Mouse (Mus musculus) hindbrain, embryonic 12.5 days (tissue): Measurements from ENCODE around the gene Hirip3. TPM values are rescaled to one million over a fixed set of nuclear protein-coding genes. Genes with fewer than 3 reads are reported as not detected.

Source experiments
- ATAC-seq: fragments of 200-750 bp; cut with Nextera tagmentation; 2 replicates; pipeline ENCODE4 v1.8.0; 2017; ENCODE audit warnings: moderate TSS enrichment; ENCODE audit not compliant: low FRiP score
- H3K27ac ChIP-seq: fragments of 300-500 bp; sonication (generic); 2 replicates; pipeline ENCODE4 v1.5.1; 2016; ENCODE audit warnings: mild to moderate bottlenecking
- H3K27me3 ChIP-seq: fragments of 300-500 bp; sonication (generic); 2 replicates; pipeline ENCODE4 v1.6.1; 2016; ENCODE audit warnings: mild to moderate bottlenecking
- H3K36me3 ChIP-seq: fragments of 300-500 bp; sonication (generic); 2 replicates; pipeline ENCODE4 v1.6.1; 2016; ENCODE audit warnings: mild to moderate bottlenecking
- H3K4me1 ChIP-seq: fragments of 300-500 bp; sonication (generic); 2 replicates; pipeline ENCODE4 v1.6.1; 2016
- H3K4me2 ChIP-seq: fragments of 300-500 bp; sonication (generic); replicated peaks from 2 replicates; pipeline ENCODE4 v1.6.1; 2016; ENCODE audit warnings: mild to moderate bottlenecking
- H3K4me3 ChIP-seq: fragments of 300-500 bp; sonication (generic); 2 replicates; pipeline ENCODE4 v1.5.1; 2016; ENCODE audit warnings: mild to moderate bottlenecking
- H3K9ac ChIP-seq: fragments of 300-500 bp; sonication (generic); 2 replicates; pipeline ENCODE4 v1.6.1; 2016; ENCODE audit warnings: mild to moderate bottlenecking, moderate library complexity
- H3K9me3 ChIP-seq: fragments of 300-500 bp; sonication (generic); replicated peaks from 2 replicates; pipeline ENCODE4 v1.6.1; 2016; ENCODE audit warnings: mild to moderate bottlenecking
- WGBS: fragments of 180-500 bp; shearing (Covaris S2); methylation state at CpG from one replicate; pipeline ENCODE4 v1.1.7; 2016; 5-methylcytosine and 5-hydroxymethylcytosine counted together
- polyA plus RNA-seq: library from polyadenylated mRNA; unstranded; fragments of >200 nt; fragmentation: Nextera tagmentation; extraction: Ambion mirVana; gene quantifications from 2 replicates; pipeline ENCODE4 v1.2.1, GENCODE M21; 2016

Gene Hirip3
- polyA plus RNA-seq, 1 experiment from 2014 or later = 30.5 TPM

- H3K4me2 ChIP-seq = peak overlapping the region; percentile 53
- H3K27ac ChIP-seq = no peak overlapping the region
- H3K4me3 ChIP-seq = peak overlapping the region; percentile 27
- H3K36me3 ChIP-seq = no peaks in the 10 kb centered on the region
- WGBS = under 1% methylated on average over 21 of the region's 21 CpGs
- H3K27me3 ChIP-seq = no peaks in the 10 kb centered on the region; the same call in 1 of the 2 replicates
- H3K9ac ChIP-seq = 0 out of 2 replicates have a peak overlapping the region, but pooled peaks have one; percentile 15
- peaks cover 22% of the 10 kb centered on the region for H3K4me1 ChIP-seq
- H3K9me3 ChIP-seq = no peaks in the 10 kb centered on the region
- peak; percentile 82 for ATAC-seq
Observed at GRCm38 (mm10) chr7:126832036-126832598, 29.7 kb upstream of the Hirip3 start.

- Histone ChIP-seq H3K4me1 (peaks cover 22% of the 10 kb centered on the region), H3K9ac (no peak overlapping the region), H3K4me3 (no peak overlapping the region), H3K4me2 (no peak overlapping the region), H3K9me3 (no peaks in the 10 kb centered on the region), H3K27me3 (no peaks in the 10 kb centered on the region; the same call in 1 of the 2 replicates), H3K36me3 (no peaks in the 10 kb centered on the region), H3K27ac (no peak overlapping the region)
- WGBS = 90% methylated on average over 1 of the region's 1 CpGs
- no peak for ATAC-seq
Observed at GRCm38 (mm10) chr7:126833294-126833693, 28.5 kb upstream of the Hirip3 start.

GRCm38 (mm10) chr7:126843276-126843675 lies 18.5 kb upstream of the Hirip3 start:
- H3K4me3 ChIP-seq = no peak overlapping the region
- WGBS = 78% methylated on average over 9 of the region's 9 CpGs
- no peak overlapping the region for H3K27ac ChIP-seq

GRCm38 (mm10) chr7:126845516-126845915 lies 16.3 kb upstream of the Hirip3 start:
- H3K9me3 ChIP-seq = no peaks in the 10 kb centered on the region
- WGBS = 47% methylated on average over 2 of the region's 2 CpGs

More at GRCm38 (mm10) chr7:126843276-126843675, 18.5 kb upstream of the Hirip3 start:
- peaks cover 10% of the 10 kb centered on the region for H3K4me1 ChIP-seq
- no peak overlapping the region for H3K9ac ChIP-seq
- no peak overlapping the region for H3K4me2 ChIP-seq
- ATAC-seq = no peak
- H3K27me3 ChIP-seq = peaks cover 17% of the 10 kb centered on the region
- no peaks in the 10 kb centered on the region for H3K9me3 ChIP-seq
- H3K36me3 ChIP-seq = no peaks in the 10 kb centered on the region

GRCm38 (mm10) chr7:126847116-126847420 lies 14.7 kb upstream of the Hirip3 start, which contains the start of gene Doc2a:
Doc2a (plus strand) TSS chr7:126847416.
- WGBS = 20% methylated on average over 4 of the region's 4 CpGs
- H3K4me1 ChIP-seq = peaks cover 23% of the 10 kb centered on the region
- peak within 1 kb of the TSS; percentile 59 for H3K4me3 ChIP-seq
- H3K9me3 ChIP-seq = no peaks in the 10 kb centered on the region
- peaks cover 6% of the 10 kb centered on the region for H3K36me3 ChIP-seq
- H3K27me3 ChIP-seq = peaks cover 44% of the 10 kb centered on the region
- peak within 1 kb of the TSS; percentile 100 for H3K4me2 ChIP-seq
- no peak within 1 kb of the TSS for H3K27ac ChIP-seq
- no peak for ATAC-seq
- peak within 1 kb of the TSS; percentile 78 for H3K9ac ChIP-seq

More at GRCm38 (mm10) chr7:126845516-126845915, 16.3 kb upstream of the Hirip3 start:
- H3K27ac ChIP-seq = no peak overlapping the region
- H3K4me1 ChIP-seq = peaks cover 19% of the 10 kb centered on the region
- H3K4me2 ChIP-seq = no peak overlapping the region
- H3K4me3 ChIP-seq = no peak overlapping the region
- H3K27me3 ChIP-seq = peaks cover 39% of the 10 kb centered on the region
- H3K36me3 ChIP-seq = no peaks in the 10 kb centered on the region
- ATAC-seq = no peak
- no peak overlapping the region for H3K9ac ChIP-seq

- under 1% methylated on average over 60 of the region's 74 CpGs for WGBS
- Histone ChIP-seq H3K36me3 (peaks cover 12% of the 10 kb centered on the region), H3K4me1 (peaks cover 23% of the 10 kb centered on the region), H3K27ac (no peak overlapping the region), H3K4me2 (peak overlapping the region; percentile 100), H3K9me3 (no peaks in the 10 kb centered on the region), H3K4me3 (peak overlapping the region; percentile 59), H3K27me3 (peaks cover 44% of the 10 kb centered on the region), H3K9ac (peak overlapping the region; percentile 78)
- ATAC-seq = peak; percentile 53
Observed at GRCm38 (mm10) chr7:126847421-126848398, 14.1 kb upstream of the Hirip3 start.

GRCm38 (mm10) chr7:126848794-126849193 lies 13.0 kb upstream of the Hirip3 start:
- H3K4me1 ChIP-seq = peaks cover 23% of the 10 kb centered on the region
- peaks cover 23% of the 10 kb centered on the region for H3K36me3 ChIP-seq
- peak overlapping the region; percentile 59 for H3K4me3 ChIP-seq
- peak overlapping the region; percentile 78 for H3K9ac ChIP-seq
- ATAC-seq = no peak; the same call in 1 of the 2 replicates
- 25% methylated on average over 10 of the region's 10 CpGs for WGBS
- H3K27ac ChIP-seq = no peak overlapping the region
- peaks cover 44% of the 10 kb centered on the region for H3K27me3 ChIP-seq
- no peaks in the 10 kb centered on the region for H3K9me3 ChIP-seq
- H3K4me2 ChIP-seq = peak overlapping the region; percentile 100

- peaks cover 36% of the 10 kb centered on the region for H3K36me3 ChIP-seq
- H3K27me3 ChIP-seq = peaks cover 44% of the 10 kb centered on the region
- H3K9ac ChIP-seq = no peak overlapping the region
- H3K9me3 ChIP-seq = no peaks in the 10 kb centered on the region
- no peak overlapping the region for H3K4me3 ChIP-seq
- H3K4me1 ChIP-seq = peaks cover 23% of the 10 kb centered on the region
- no peak overlapping the region for H3K4me2 ChIP-seq
- ATAC-seq = no peak
- no peak overlapping the region for H3K27ac ChIP-seq
- 86% methylated on average over 6 of the region's 6 CpGs for WGBS
Observed at GRCm38 (mm10) chr7:126850161-126850560, 11.6 kb upstream of the Hirip3 start.

- Histone ChIP-seq H3K36me3 (peaks cover 46% of the 10 kb centered on the region), H3K4me2 (no peak overlapping the region), H3K4me3 (no peak overlapping the region), H3K9ac (no peak overlapping the region), H3K27ac (no peak overlapping the region), H3K9me3 (no peaks in the 10 kb centered on the region), H3K27me3 (peaks cover 44% of the 10 kb centered on the region), H3K4me1 (peaks cover 23% of the 10 kb centered on the region)
- no peak for ATAC-seq
- WGBS = 35% methylated on average over 12 of the region's 12 CpGs
Observed at GRCm38 (mm10) chr7:126851192-126851591, 10.6 kb upstream of the Hirip3 start.

- 90% methylated on average over 5 of the region's 5 CpGs for WGBS
- H3K9me3 ChIP-seq = no peaks in the 10 kb centered on the region
- no peak for ATAC-seq
- H3K4me2 ChIP-seq = no peak overlapping the region
- no peak overlapping the region for H3K9ac ChIP-seq
- H3K27me3 ChIP-seq = peaks cover 26% of the 10 kb centered on the region
- peaks cover 10% of the 10 kb centered on the region for H3K4me1 ChIP-seq
- no peak overlapping the region for H3K27ac ChIP-seq
- no peak overlapping the region for H3K4me3 ChIP-seq
- H3K36me3 ChIP-seq = peaks cover 66% of the 10 kb centered on the region
Observed at GRCm38 (mm10) chr7:126853454-126853853, 8.3 kb upstream of the Hirip3 start.

- 81% methylated on average over 3 of the region's 3 CpGs for WGBS
- no peaks in the 10 kb centered on the region for H3K9me3 ChIP-seq
- H3K27ac ChIP-seq = no peak overlapping the region
- H3K4me1 ChIP-seq = 0 out of 2 replicates have a peak, but pooled peaks cover 3% of the 10 kb centered on the region
- no peak for ATAC-seq
- H3K4me3 ChIP-seq = no peak overlapping the region
- peak overlapping the region; percentile 35 for H3K9ac ChIP-seq
- H3K4me2 ChIP-seq = no peak overlapping the region
- peaks cover 76% of the 10 kb centered on the region for H3K36me3 ChIP-seq
- peaks cover 4% of the 10 kb centered on the region for H3K27me3 ChIP-seq
Observed at GRCm38 (mm10) chr7:126855641-126856040, 6.1 kb upstream of the Hirip3 start.

GRCm38 (mm10) chr7:126856741-126857420 lies 4.9 kb upstream of the Hirip3 start:
- WGBS = 73% methylated on average over 9 of the region's 9 CpGs
- no peak for ATAC-seq
- Histone ChIP-seq H3K36me3 (peaks cover 72% of the 10 kb centered on the region), H3K9ac (no peak overlapping the region), H3K9me3 (no peaks in the 10 kb centered on the region), H3K27me3 (no peaks in the 10 kb centered on the region), H3K4me3 (no peak overlapping the region), H3K27ac (no peak overlapping the region), H3K4me1 (peaks cover 7% of the 10 kb centered on the region), H3K4me2 (no peak overlapping the region)
